Mouse (Mus musculus) liver, embryonic 16.5 days (tissue): ENCODE measurements around the gene Max. TPM values are rescaled to one million over a fixed set of nuclear protein-coding genes. Genes with fewer than 3 reads are reported as not detected.
A peak's percentile ranks its signal among the peaks of the same experiment; 100 is the strongest.

Source experiments
- ATAC-seq: fragments of 200-750 bp; cut with Nextera tagmentation; 2 replicates; pipeline ENCODE4 v1.8.0; 2017; ENCODE audit warnings: low read depth, mild to moderate bottlenecking, moderate number of reproducible peaks, moderate library complexity
- H3K27ac ChIP-seq: fragments of 300-500 bp; sonication (generic); 2 replicates; pipeline ENCODE4 v1.5.1; 2014; ENCODE audit warnings: mild to moderate bottlenecking, low read length
- H3K27me3 ChIP-seq: fragments of 300-500 bp; sonication (generic); 2 replicates; pipeline ENCODE4 v1.6.1; 2014; ENCODE audit warnings: low read depth, low read length, mixed read lengths; ENCODE audit not compliant: control insufficient read depth, insufficient read depth
- H3K36me3 ChIP-seq: fragments of 300-500 bp; sonication (generic); 2 replicates; pipeline ENCODE4 v1.6.1; 2014; ENCODE audit warnings: mild to moderate bottlenecking; ENCODE audit not compliant: control insufficient read depth, insufficient read depth
- H3K4me1 ChIP-seq: fragments of 300-500 bp; sonication (generic); 2 replicates; pipeline ENCODE4 v1.6.1; 2014; ENCODE audit warnings: low read depth, low read length, mixed read lengths; ENCODE audit not compliant: control insufficient read depth
- H3K4me2 ChIP-seq: fragments of 300-500 bp; sonication (generic); 2 replicates; pipeline ENCODE4 v1.6.1; 2014; ENCODE audit warnings: low read depth, low read length, mixed read lengths
- H3K4me3 ChIP-seq: fragments of 300-500 bp; sonication (generic); 2 replicates; pipeline ENCODE4 v1.5.1; 2014; ENCODE audit warnings: low read depth, mild to moderate bottlenecking, low read length
- H3K9ac ChIP-seq: fragments of 300-500 bp; sonication (generic); 2 replicates; pipeline ENCODE4 v1.6.1; 2014; ENCODE audit warnings: low read depth, low read length
- H3K9me3 ChIP-seq: fragments of 300-500 bp; sonication (generic); replicated peaks from 2 replicates; pipeline ENCODE4 v1.6.1; 2016; ENCODE audit warnings: low read length; ENCODE audit not compliant: control insufficient read depth
- WGBS: fragments of 180-500 bp; shearing (Covaris S2); extraction: QIAGEN DNeasy Blood & Tissue Kit; methylation state at CpG from one replicate; pipeline ENCODE4 v1.1.7; 2014; ENCODE audit not compliant: insufficient replicate concordance; 5-methylcytosine and 5-hydroxymethylcytosine counted together
- polyA plus RNA-seq: library from polyadenylated mRNA; unstranded; fragments of >200 nt; fragmentation: Nextera tagmentation; extraction: Ambion mirVana; gene quantifications from 2 replicates; pipeline ENCODE4 v1.2.1, GENCODE M21; 2015

Gene Max
- 5.4 and 7.6 TPM in 2 replicates for polyA plus RNA-seq

DNA sequence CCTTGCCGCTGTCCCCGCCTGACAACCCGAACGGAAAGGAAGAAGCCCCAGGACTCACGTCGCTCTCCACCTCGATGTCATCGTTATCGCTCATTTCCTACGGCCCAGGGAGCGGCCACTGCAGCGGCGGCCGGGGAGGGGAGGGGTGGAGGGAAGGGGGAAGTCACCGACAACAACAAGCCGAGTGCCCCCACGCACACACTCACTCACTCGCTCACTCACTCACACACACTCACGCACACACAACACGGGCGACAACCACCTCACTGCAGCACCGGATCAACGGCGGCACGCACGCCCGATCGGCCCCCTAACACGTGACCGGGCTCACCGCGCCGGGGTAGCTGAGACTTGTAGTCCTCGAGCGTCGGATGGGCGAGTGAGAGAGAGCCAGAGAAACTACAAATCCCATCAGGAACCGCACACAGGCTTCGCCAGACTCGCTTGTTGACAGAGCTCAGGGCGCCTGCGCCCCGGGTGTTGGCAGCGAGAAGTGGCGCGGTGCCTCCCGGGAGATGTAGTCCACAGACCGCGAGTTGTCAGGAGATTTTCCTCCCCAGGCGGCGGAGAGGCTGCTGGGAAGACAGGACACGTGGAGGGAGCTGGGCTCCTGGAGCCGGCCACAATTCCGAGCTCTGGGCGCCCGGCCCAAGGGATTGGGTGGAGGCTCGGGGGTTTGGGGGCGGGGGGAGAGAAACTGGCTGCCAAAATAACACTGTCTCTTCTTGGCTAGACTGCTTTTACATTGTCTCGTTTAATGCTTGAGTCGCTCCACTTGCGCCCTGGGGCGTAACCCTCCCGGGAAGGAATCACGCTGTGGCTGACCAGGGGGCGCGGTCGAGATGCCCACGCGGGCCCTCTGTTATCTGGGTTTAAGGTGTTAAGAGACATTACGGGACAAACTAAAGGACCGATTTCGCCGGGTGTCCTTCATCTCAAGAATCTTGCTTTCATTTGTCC, at the start of gene Max:
Gene Max, minus strand, starts transcription at position 270 of the 960 bp plus-strand sequence.
- H3K27ac ChIP-seq: peak within 1 kb of the TSS; percentile 89
- H3K4me1 ChIP-seq: peaks cover 25% of the 10 kb centered on the region
- H3K27me3 ChIP-seq: no peaks in the 10 kb centered on the region
- under 1% methylated on average over 72 of the region's 73 CpGs for WGBS
- H3K9ac ChIP-seq: peak within 1 kb of the TSS; percentile 94
- no peaks in the 10 kb centered on the region for H3K9me3 ChIP-seq
- ATAC-seq: peak; percentile 97
- H3K36me3 ChIP-seq: no peaks in the 10 kb centered on the region
- H3K4me3 ChIP-seq: peak within 1 kb of the TSS; percentile 90
- H3K4me2 ChIP-seq: peak within 1 kb of the TSS; percentile 97

GRCm38 (mm10) chr12:77011092-77011720, 49.2 kb upstream of the Max start:
- no peak for ATAC-seq

GRCm38 (mm10) chr12:77009202-77010030, 47.4 kb upstream of the Max start:
- no peak for ATAC-seq
- H3K36me3 ChIP-seq: no peaks in the 10 kb centered on the region
- H3K4me3 ChIP-seq: no peak overlapping the region
- no peak overlapping the region for H3K27ac ChIP-seq
- H3K27me3 ChIP-seq: no peaks in the 10 kb centered on the region
- no peak overlapping the region for H3K9ac ChIP-seq
- H3K4me2 ChIP-seq: no peak overlapping the region
- peaks cover 2% of the 10 kb centered on the region for H3K4me1 ChIP-seq
- no peaks in the 10 kb centered on the region for H3K9me3 ChIP-seq
- 25% methylated on average over 20 of the region's 20 CpGs for WGBS

More at GRCm38 (mm10) chr12:77011092-77011720, 49.2 kb upstream of the Max start:
- H3K27me3 ChIP-seq: no peaks in the 10 kb centered on the region
- no peak overlapping the region for H3K4me3 ChIP-seq
- H3K4me2 ChIP-seq: no peak overlapping the region
- no peaks in the 10 kb centered on the region for H3K36me3 ChIP-seq
- WGBS: 28% methylated on average over 6 of the region's 6 CpGs
- no peak overlapping the region for H3K27ac ChIP-seq
- no peaks in the 10 kb centered on the region for H3K9me3 ChIP-seq
- peaks cover 2% of the 10 kb centered on the region for H3K4me1 ChIP-seq
- no peak overlapping the region for H3K9ac ChIP-seq

DNA sequence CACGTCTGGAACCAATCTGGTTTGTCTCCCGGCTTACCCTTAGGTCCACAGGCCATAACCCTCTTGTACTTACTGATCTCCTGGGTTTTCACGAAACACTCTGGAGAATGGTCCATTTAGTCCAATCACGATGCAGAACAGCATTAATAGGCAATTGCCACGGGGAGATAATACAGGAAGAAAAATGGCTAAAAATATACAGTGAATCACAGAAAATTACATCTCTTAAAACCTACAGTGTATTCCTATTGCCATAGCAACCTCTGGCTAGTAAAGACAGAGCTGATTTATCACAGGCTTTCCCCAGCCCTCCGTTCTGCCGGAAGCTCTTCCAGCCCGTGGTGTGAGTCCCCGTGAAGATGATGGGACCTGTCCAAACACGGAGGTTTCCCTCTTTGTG, 42.9 kb upstream of the Max start:
- no peak for ATAC-seq
- H3K4me2 ChIP-seq: no peak overlapping the region
- no peak overlapping the region for H3K9ac ChIP-seq
- no peaks in the 10 kb centered on the region for H3K27me3 ChIP-seq
- no peaks in the 10 kb centered on the region for H3K9me3 ChIP-seq
- H3K4me3 ChIP-seq: no peak overlapping the region
- H3K4me1 ChIP-seq: peaks cover 12% of the 10 kb centered on the region
- H3K36me3 ChIP-seq: no peaks in the 10 kb centered on the region
- H3K27ac ChIP-seq: no peak overlapping the region
- 63% methylated on average over 10 of the region's 10 CpGs for WGBS

GRCm38 (mm10) chr12:77002551-77003228, 40.7 kb upstream of the Max start:
- H3K36me3 ChIP-seq: no peaks in the 10 kb centered on the region
- peak; percentile 85 for ATAC-seq
- no peak overlapping the region for H3K4me3 ChIP-seq
- H3K9ac ChIP-seq: no peak overlapping the region
- 30% methylated on average over 8 of the region's 8 CpGs for WGBS
- H3K9me3 ChIP-seq: no peaks in the 10 kb centered on the region
- no peak overlapping the region for H3K27ac ChIP-seq
- H3K27me3 ChIP-seq: no peaks in the 10 kb centered on the region
- H3K4me1 ChIP-seq: peaks cover 9% of the 10 kb centered on the region
- H3K4me2 ChIP-seq: peak overlapping the region; percentile 14; the same call in 1 of the 2 replicates

GRCm38 (mm10) chr12:77001312-77001711, 39.3 kb upstream of the Max start:
- WGBS: 42% methylated on average over 1 of the region's 1 CpGs
- peaks cover 9% of the 10 kb centered on the region for H3K4me1 ChIP-seq
- ATAC-seq: no peak
- no peak overlapping the region for H3K9ac ChIP-seq
- H3K36me3 ChIP-seq: no peaks in the 10 kb centered on the region
- H3K4me2 ChIP-seq: no peak overlapping the region
- H3K27me3 ChIP-seq: no peaks in the 10 kb centered on the region
- H3K27ac ChIP-seq: no peak overlapping the region
- no peaks in the 10 kb centered on the region for H3K9me3 ChIP-seq
- no peak overlapping the region for H3K4me3 ChIP-seq

GRCm38 (mm10) chr12:77000705-77001284, 38.8 kb upstream of the Max start:
- Histone ChIP-seq H3K9me3 (no peaks in the 10 kb centered on the region), H3K36me3 (no peaks in the 10 kb centered on the region), H3K9ac (no peak overlapping the region), H3K4me2 (no peak overlapping the region), H3K4me3 (no peak overlapping the region), H3K27ac (no peak overlapping the region), H3K27me3 (no peaks in the 10 kb centered on the region), H3K4me1 (peaks cover 9% of the 10 kb centered on the region)
- ATAC-seq: no peak
- WGBS: 36% methylated on average over 6 of the region's 6 CpGs

GRCm38 (mm10) chr12:77000096-77000704, 38.2 kb upstream of the Max start:
- no peak overlapping the region for H3K27ac ChIP-seq
- no peaks in the 10 kb centered on the region for H3K36me3 ChIP-seq
- no peaks in the 10 kb centered on the region for H3K9me3 ChIP-seq
- no peaks in the 10 kb centered on the region for H3K27me3 ChIP-seq
- peaks cover 9% of the 10 kb centered on the region for H3K4me1 ChIP-seq
- H3K9ac ChIP-seq: no peak overlapping the region
- no peak overlapping the region for H3K4me3 ChIP-seq
- no peak overlapping the region for H3K4me2 ChIP-seq
- ATAC-seq: peak; percentile 37; the same call in 1 of the 2 replicates
- WGBS: 13% methylated on average over 4 of the region's 4 CpGs
